Mouse (Mus musculus) kidney, adult 8-10 months (tissue): Measurements from ENCODE around the gene Ubl4b.

Experiments used
- DNase-seq, 2 experiments: peaks; one replicate each; pipeline ENCODE4 v3.0.0; 2022

Gene Ubl4b

GRCm38 (mm10) chr3:107554842-107555241 lies at the start of gene Ubl4b:
Gene Ubl4b (minus strand): TSS chr3:107555073.
- DNase-seq = no peak

GRCm38 (mm10) chr3:107600127-107600526 lies 45.3 kb upstream of the Ubl4b start:
- no peak for DNase-seq

GRCm38 (mm10) chr3:107597586-107598389 lies 42.9 kb upstream of the Ubl4b start:
- no peak for DNase-seq

- DNase-seq = no peak
These were observed 42.3 kb upstream of the Ubl4b start for GRCm38 (mm10) chr3:107597134-107597533.

- DNase-seq = peak in 1 of 2 experiments; percentile 23
These were observed 41.7 kb upstream of the Ubl4b start for GRCm38 (mm10) chr3:107596559-107596958.

- no peak for DNase-seq
These were observed 41.1 kb upstream of the Ubl4b start for GRCm38 (mm10) chr3:107595938-107596461.

- DNase-seq = no peak
These were observed 40.5 kb upstream of the Ubl4b start for GRCm38 (mm10) chr3:107595264-107595937.

GRCm38 (mm10) chr3:107594662-107595263 lies 39.9 kb upstream of the Ubl4b start, which contains the start of gene Alx3:
Gene Alx3 (plus strand): TSS chr3:107595031.
- DNase-seq = no peak

GRCm38 (mm10) chr3:107593632-107594031 lies 38.8 kb upstream of the Ubl4b start:
- DNase-seq = no peak

GRCm38 (mm10) chr3:107591612-107592011 lies 36.7 kb upstream of the Ubl4b start:
- DNase-seq = no peak

GRCm38 (mm10) chr3:107586504-107586903 lies 31.6 kb upstream of the Ubl4b start:
- DNase-seq = no peak

- DNase-seq = no peak
These were observed 29.0 kb upstream of the Ubl4b start for GRCm38 (mm10) chr3:107583893-107584292.

GRCm38 (mm10) chr3:107582875-107583767 lies 28.2 kb upstream of the Ubl4b start:
- DNase-seq = no peak

- no peak for DNase-seq
These were observed 27.4 kb upstream of the Ubl4b start for GRCm38 (mm10) chr3:107582130-107582874.

GRCm38 (mm10) chr3:107581103-107582010 lies 26.5 kb upstream of the Ubl4b start:
- DNase-seq = no peak

GRCm38 (mm10) chr3:107579466-107579865 lies 24.6 kb upstream of the Ubl4b start:
- peak; percentile 26 to 67 for DNase-seq

GRCm38 (mm10) chr3:107577810-107578390 lies 23.0 kb upstream of the Ubl4b start:
- no peak for DNase-seq

GRCm38 (mm10) chr3:107576807-107577206 lies 21.9 kb upstream of the Ubl4b start:
- no peak for DNase-seq

GRCm38 (mm10) chr3:107571205-107571604 lies 16.3 kb upstream of the Ubl4b start:
- DNase-seq = no peak

GRCm38 (mm10) chr3:107568721-107569120 lies 13.8 kb upstream of the Ubl4b start:
- DNase-seq = no peak
